Mouse (Mus musculus) lung, embryonic 15.5 days (tissue): ENCODE measurements around the gene Il15ra. TPM values are rescaled to one million over a fixed set of nuclear protein-coding genes. Genes with fewer than 3 reads are reported as not detected.

Experiments used
- ATAC-seq: fragments of 200-750 bp; cut with Nextera tagmentation; 2 replicates; pipeline ENCODE4 v1.8.0; 2017; ENCODE audit warnings: moderate number of reproducible peaks, borderline replicate concordance; ENCODE audit not compliant: low FRiP score, low TSS enrichment; ENCODE audit errors: extremely low read depth
- H3K27ac ChIP-seq: fragments of 300-500 bp; sonication (generic); 2 replicates; pipeline ENCODE4 v1.5.1; 2015; ENCODE audit warnings: moderate library complexity, mild to moderate bottlenecking, inconsistent platforms
- H3K27me3 ChIP-seq: fragments of 300-500 bp; sonication (generic); 2 replicates; pipeline ENCODE4 v1.6.1; 2015; ENCODE audit warnings: inconsistent platforms
- H3K36me3 ChIP-seq: fragments of 300-500 bp; sonication (generic); 2 replicates; pipeline ENCODE4 v1.6.1; 2015; ENCODE audit warnings: inconsistent platforms
- H3K4me1 ChIP-seq: fragments of 300-500 bp; sonication (generic); 2 replicates; pipeline ENCODE4 v1.6.1; 2015; ENCODE audit warnings: inconsistent platforms
- H3K4me2 ChIP-seq: fragments of 300-500 bp; sonication (generic); 2 replicates; pipeline ENCODE4 v1.6.1; 2015; ENCODE audit warnings: inconsistent platforms, mild to moderate bottlenecking, moderate library complexity
- H3K4me3 ChIP-seq: fragments of 300-500 bp; sonication (generic); 2 replicates; pipeline ENCODE4 v1.5.1; 2015; ENCODE audit warnings: mild to moderate bottlenecking, inconsistent platforms
- H3K9ac ChIP-seq: fragments of 300-500 bp; sonication (generic); 2 replicates; pipeline ENCODE4 v1.6.1; 2015; ENCODE audit warnings: inconsistent platforms
- H3K9me3 ChIP-seq: fragments of 300-500 bp; sonication (generic); 2 replicates; pipeline ENCODE4 v1.6.1; 2016; ENCODE audit warnings: inconsistent platforms
- WGBS: fragments of 180-500 bp; shearing (Covaris S2); methylation state at CpG from one replicate; pipeline ENCODE4 v1.1.7; 2015; 5-methylcytosine and 5-hydroxymethylcytosine counted together
- polyA plus RNA-seq: library from polyadenylated mRNA; unstranded; fragments of >200 nt; fragmentation: Nextera tagmentation; extraction: Ambion mirVana; gene quantifications from 2 replicates; pipeline ENCODE4 v1.2.1, GENCODE M21; 2015

Gene Il15ra
- polyA plus RNA-seq, 1 experiment from 2014 or later: 4.5 TPM

DNA sequence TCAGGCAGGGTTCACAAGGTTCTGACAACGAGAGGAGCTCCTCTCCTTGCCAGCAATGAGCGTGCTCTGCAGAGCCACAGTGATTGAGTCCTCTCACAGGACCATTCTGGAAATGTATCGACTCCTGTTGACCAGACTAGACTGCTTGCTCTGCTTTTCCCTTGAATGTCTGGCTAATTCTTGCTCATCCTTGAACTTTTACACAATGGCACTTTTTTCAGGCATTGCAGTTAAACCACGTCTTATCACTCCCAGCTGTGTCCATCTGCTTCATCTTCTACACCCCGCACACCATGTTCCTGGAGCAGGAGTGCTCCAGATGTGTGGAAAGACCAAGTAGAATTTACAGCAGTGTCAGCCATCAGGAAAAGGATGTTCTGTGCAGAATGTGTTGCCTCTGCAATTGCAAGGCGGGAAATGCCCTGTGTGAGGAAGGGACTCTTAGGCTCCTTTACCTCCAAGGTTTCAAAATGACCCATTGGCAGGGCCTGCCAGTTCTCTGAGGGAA is 7.4 kb downstream of the Il15ra start:
- no peaks in the 10 kb centered on the region for H3K4me1 ChIP-seq
- H3K27me3 ChIP-seq: no peaks in the 10 kb centered on the region
- no peak for ATAC-seq
- WGBS: 66% methylated on average over 6 of the region's 6 CpGs
- H3K4me2 ChIP-seq: no peak overlapping the region
- no peak overlapping the region for H3K27ac ChIP-seq
- H3K36me3 ChIP-seq: no peaks in the 10 kb centered on the region
- no peak overlapping the region for H3K9ac ChIP-seq
- H3K4me3 ChIP-seq: no peak overlapping the region
- H3K9me3 ChIP-seq: no peaks in the 10 kb centered on the region

DNA sequence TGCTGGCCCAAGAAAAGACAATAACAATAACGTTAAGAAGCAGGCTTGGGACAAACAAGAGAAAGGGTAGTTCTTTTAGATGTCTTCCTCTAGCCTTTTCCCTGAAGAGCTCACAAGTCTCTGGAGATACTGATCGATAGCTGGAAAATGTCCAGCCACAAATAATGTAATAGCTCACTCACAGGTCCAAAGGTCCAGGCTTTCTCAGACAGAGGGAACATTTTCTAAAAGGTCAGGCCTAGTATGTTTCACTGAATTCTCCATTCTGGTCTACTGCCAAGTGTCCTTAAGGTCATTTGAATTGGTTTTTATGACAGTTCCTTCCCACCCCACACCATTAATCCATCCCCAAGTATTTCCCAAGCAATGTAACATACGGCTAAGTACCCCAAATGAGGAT is 7.9 kb downstream of the Il15ra start:
- H3K4me1 ChIP-seq: no peaks in the 10 kb centered on the region
- H3K9ac ChIP-seq: no peak overlapping the region
- no peak overlapping the region for H3K27ac ChIP-seq
- H3K9me3 ChIP-seq: no peaks in the 10 kb centered on the region
- H3K4me2 ChIP-seq: no peak overlapping the region
- WGBS: 45% methylated on average over 3 of the region's 3 CpGs
- H3K36me3 ChIP-seq: no peaks in the 10 kb centered on the region
- H3K27me3 ChIP-seq: no peaks in the 10 kb centered on the region
- no peak overlapping the region for H3K4me3 ChIP-seq
- ATAC-seq: no peak

DNA sequence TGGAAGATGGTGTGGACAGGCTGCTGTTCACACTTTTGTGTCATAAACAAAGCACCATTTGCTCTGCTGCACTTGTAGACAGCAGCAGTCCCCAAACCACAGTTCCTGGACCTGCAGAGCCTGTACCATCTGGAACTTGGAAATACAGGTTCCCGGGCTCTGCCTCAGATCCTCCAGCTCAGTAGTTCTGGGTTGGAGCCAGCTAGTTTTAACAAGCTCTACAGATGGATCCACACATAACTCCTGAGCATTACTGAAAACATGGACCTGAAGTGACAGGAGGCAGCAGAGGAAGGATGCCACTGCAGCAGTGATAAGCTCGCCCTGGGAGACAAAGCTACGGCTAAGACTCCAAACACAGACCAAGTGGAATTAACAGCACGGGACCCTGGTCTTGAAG is 9.4 kb downstream of the Il15ra start:
- H3K27ac ChIP-seq: no peak overlapping the region
- H3K4me2 ChIP-seq: no peak overlapping the region
- no peaks in the 10 kb centered on the region for H3K27me3 ChIP-seq
- 72% methylated on average over 4 of the region's 4 CpGs for WGBS
- H3K4me3 ChIP-seq: no peak overlapping the region
- H3K36me3 ChIP-seq: no peaks in the 10 kb centered on the region
- no peak for ATAC-seq
- no peaks in the 10 kb centered on the region for H3K4me1 ChIP-seq
- no peaks in the 10 kb centered on the region for H3K9me3 ChIP-seq
- H3K9ac ChIP-seq: no peak overlapping the region

DNA sequence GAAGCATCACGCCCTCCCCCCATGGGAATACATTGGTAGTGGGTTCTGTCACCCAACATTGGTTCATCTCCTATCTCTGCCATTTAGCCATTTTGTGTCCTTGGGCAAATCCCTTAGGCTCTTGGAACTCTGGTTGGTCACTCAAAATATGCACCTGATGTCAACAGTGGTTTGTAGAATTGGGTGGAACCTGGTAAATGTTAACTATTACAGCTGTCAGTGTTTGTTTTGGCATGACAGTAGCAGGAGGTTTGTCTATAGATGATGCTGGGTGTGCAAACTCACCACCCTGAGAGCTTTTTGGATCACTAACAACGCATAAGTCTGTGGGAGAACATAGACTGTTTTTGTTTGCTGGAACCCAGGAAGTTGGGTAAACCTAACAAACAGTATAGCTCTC is 13.5 kb downstream of the Il15ra start:
- no peaks in the 10 kb centered on the region for H3K36me3 ChIP-seq
- WGBS: 71% methylated on average over 2 of the region's 2 CpGs
- no peaks in the 10 kb centered on the region for H3K9me3 ChIP-seq
- no peaks in the 10 kb centered on the region for H3K27me3 ChIP-seq
- no peak for ATAC-seq
- no peak overlapping the region for H3K4me3 ChIP-seq
- H3K27ac ChIP-seq: no peak overlapping the region
- no peak overlapping the region for H3K9ac ChIP-seq
- H3K4me2 ChIP-seq: no peak overlapping the region
- H3K4me1 ChIP-seq: no peaks in the 10 kb centered on the region

DNA sequence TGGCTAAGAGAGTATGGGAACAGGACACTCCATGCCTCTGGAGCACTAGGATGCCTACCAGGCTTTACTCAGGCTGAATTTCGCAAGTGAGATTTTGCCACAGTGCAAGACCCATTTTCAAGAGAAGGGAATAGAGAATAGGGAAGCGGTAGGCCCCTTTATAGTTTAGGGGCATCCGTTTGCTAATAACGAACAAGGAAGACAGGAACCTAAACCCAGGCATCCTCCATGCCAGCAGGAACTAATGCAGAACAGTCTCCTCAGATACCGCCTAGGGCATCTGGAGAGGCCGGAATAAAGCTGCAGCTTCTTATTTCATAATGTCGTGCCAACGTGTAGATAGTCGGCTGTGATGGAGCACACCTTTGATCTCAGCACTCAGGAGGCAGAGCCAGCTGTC is 17.5 kb downstream of the Il15ra start:
- no peaks in the 10 kb centered on the region for H3K4me1 ChIP-seq
- H3K4me3 ChIP-seq: no peak overlapping the region
- H3K9me3 ChIP-seq: no peaks in the 10 kb centered on the region

DNA sequence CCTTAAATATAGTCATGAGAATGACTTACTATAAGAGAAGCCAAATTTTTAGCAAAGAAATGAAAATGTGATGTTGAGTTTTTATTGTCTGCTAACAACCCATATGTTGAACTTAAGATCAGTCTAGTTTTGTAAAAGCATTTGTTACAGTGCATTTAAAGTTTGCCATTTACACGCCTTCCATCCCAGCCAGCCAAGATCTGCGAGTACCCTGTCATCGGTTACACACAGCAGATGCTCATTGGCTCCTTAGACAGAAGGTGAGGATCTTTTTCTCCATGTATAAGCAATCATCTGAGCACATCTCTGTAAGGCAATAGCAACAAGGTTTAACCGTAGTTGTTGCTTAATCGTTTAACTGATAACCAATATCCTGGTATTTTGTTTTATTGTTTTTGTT is 22.5 kb downstream of the Il15ra start:
- ATAC-seq: no peak
- H3K9me3 ChIP-seq: no peaks in the 10 kb centered on the region

More for the DNA sequence above, 17.5 kb downstream of the Il15ra start:
- Histone ChIP-seq H3K27ac (no peak overlapping the region), H3K36me3 (no peaks in the 10 kb centered on the region), H3K27me3 (no peaks in the 10 kb centered on the region), H3K4me2 (no peak overlapping the region), H3K9ac (no peak overlapping the region)
- WGBS: 76% methylated on average over 9 of the region's 9 CpGs
- ATAC-seq: no peak

DNA sequence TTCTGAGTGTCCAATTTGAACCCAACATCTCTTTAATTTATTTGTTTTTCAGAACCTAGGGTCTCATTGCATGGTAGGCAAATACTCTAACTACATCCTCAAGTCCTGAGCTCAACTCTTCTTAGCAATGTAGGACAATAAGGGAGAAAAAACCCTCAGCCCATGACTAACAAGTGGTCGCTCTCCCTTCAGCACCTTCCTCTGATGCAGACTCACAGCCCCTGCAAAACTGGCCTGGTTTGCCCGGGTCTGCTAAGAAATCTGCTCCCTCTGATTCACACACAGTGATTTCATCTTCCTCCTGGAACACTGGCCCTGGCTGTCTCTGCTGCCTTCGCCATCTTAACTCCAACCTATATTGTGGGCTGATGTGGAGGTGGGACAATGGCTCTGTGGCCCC is 24.0 kb downstream of the Il15ra start:
- no peak for ATAC-seq

More for the DNA sequence above, 22.5 kb downstream of the Il15ra start:
- H3K9ac ChIP-seq: no peak overlapping the region
- no peaks in the 10 kb centered on the region for H3K4me1 ChIP-seq
- no peaks in the 10 kb centered on the region for H3K36me3 ChIP-seq
- WGBS: 88% methylated on average over 5 of the region's 5 CpGs
- no peak overlapping the region for H3K4me3 ChIP-seq
- H3K27me3 ChIP-seq: no peaks in the 10 kb centered on the region
- no peak overlapping the region for H3K27ac ChIP-seq
- H3K4me2 ChIP-seq: no peak overlapping the region

DNA sequence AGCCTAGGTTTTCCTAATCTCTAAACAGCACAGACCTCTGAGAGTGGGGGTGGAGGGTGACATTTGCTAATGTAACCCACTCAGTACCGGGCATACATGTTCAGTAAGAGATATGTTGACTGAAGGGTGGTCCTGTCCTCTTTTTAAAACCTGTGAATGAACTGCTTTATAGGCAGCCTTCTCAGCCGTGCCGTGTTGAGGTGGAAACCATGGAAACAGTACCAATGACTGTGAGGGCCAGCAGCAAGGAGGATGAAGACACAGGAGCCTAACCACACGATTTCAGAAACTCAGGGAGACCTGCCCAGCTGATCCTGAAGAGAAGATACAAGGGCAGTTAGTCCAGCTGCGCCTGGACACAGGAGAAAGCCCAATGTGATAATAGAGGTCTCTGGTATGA is 27.9 kb downstream of the Il15ra start:
- H3K9me3 ChIP-seq: no peaks in the 10 kb centered on the region
- 65% methylated on average over 5 of the region's 5 CpGs for WGBS
- H3K4me1 ChIP-seq: no peaks in the 10 kb centered on the region
- H3K27me3 ChIP-seq: no peaks in the 10 kb centered on the region
- no peaks in the 10 kb centered on the region for H3K36me3 ChIP-seq
- H3K9ac ChIP-seq: no peak overlapping the region
- no peak for ATAC-seq
- no peak overlapping the region for H3K4me3 ChIP-seq
- H3K27ac ChIP-seq: no peak overlapping the region
- no peak overlapping the region for H3K4me2 ChIP-seq

More for the DNA sequence above, 24.0 kb downstream of the Il15ra start:
- no peak overlapping the region for H3K27ac ChIP-seq
- H3K4me1 ChIP-seq: no peaks in the 10 kb centered on the region
- H3K9me3 ChIP-seq: no peaks in the 10 kb centered on the region
- H3K4me3 ChIP-seq: no peak overlapping the region
- no peak overlapping the region for H3K4me2 ChIP-seq
- H3K27me3 ChIP-seq: no peaks in the 10 kb centered on the region
- WGBS: 39% methylated on average over 3 of the region's 3 CpGs
- no peaks in the 10 kb centered on the region for H3K36me3 ChIP-seq
- no peak overlapping the region for H3K9ac ChIP-seq

DNA sequence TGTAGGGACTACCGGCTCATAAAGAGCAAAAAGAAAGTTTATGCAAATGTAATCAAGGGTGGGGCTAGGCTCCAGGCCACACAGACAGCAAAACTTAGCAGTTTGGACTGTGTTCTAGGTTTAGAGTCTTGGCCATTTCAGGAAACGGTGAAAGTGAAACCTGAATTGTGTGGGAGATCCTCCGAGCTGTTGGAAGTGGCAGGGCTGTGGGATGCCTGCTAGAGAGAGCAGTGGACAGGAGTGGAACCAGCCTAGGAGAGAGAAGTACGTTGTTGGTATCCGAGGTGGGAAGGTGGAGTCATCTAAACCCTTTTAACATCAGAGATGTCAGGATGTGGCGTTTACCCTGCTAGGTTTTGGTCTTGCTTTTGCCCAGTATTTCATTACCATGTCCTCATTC is 30.8 kb downstream of the Il15ra start:
- 81% methylated on average over 6 of the region's 6 CpGs for WGBS
- Histone ChIP-seq H3K4me2 (no peak overlapping the region), H3K36me3 (peaks cover 11% of the 10 kb centered on the region)

DNA sequence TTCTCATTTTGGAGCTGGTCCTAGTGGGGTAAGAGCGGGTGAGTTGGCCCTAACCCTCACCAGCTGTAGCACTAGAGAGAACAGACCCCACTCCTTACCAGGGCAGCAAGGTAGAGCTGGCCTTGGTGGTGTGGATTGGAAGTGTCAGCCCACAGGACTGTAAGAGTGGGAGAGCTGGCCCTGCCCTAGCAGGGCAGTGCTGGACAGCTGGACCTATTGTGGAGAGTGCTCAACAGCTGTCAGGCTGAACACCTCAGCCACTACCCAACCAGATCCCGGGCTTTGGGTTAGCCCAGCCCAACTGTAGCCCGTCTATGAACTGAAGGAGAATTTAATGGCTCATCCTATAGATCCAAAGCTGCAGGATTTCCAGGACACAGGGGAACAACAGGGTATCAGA is 33.7 kb downstream of the Il15ra start:
- ATAC-seq: no peak
- H3K9ac ChIP-seq: no peak overlapping the region

More for the DNA sequence above, 30.8 kb downstream of the Il15ra start:
- Histone ChIP-seq H3K27ac (no peak overlapping the region), H3K4me3 (no peak overlapping the region), H3K9ac (no peak overlapping the region), H3K27me3 (no peaks in the 10 kb centered on the region), H3K9me3 (no peaks in the 10 kb centered on the region), H3K4me1 (no peaks in the 10 kb centered on the region)
- ATAC-seq: no peak

DNA sequence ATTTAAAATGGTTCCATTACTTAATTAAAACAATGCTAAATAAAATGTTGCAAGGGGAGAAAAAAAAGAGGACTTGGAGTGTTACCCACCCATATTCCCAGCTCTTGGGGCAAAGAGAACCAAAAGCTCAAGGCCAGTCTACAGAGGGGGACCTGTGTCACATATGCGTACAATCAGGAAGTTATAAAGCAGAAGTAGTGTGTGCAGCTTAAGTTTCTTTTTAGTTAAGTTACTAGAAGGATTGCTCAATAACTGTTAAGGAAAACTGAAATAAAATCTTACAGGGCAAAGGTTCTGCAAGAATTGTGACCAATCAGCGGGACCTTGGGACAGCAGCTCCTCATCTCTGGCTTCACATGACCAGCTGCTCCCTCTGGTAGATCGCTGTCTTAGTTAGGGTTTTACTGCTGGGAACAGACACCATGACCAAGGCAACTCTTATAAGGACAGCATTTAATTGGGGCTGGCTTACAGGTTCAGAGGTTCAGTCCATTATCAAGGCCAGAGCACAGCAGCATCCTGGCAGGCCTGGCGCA is 34.5 kb downstream of the Il15ra start:
- Histone ChIP-seq H3K4me3 (no peak overlapping the region), H3K4me2 (no peak overlapping the region), H3K27me3 (no peaks in the 10 kb centered on the region), H3K9ac (no peak overlapping the region), H3K4me1 (no peaks in the 10 kb centered on the region), H3K36me3 (peaks cover 44% of the 10 kb centered on the region), H3K9me3 (no peaks in the 10 kb centered on the region), H3K27ac (no peak overlapping the region)
- no peak for ATAC-seq
- 93% methylated on average over 4 of the region's 4 CpGs for WGBS

More for the DNA sequence above, 33.7 kb downstream of the Il15ra start:
- H3K4me1 ChIP-seq: no peaks in the 10 kb centered on the region
- no peaks in the 10 kb centered on the region for H3K9me3 ChIP-seq
- no peak overlapping the region for H3K4me3 ChIP-seq
- 92% methylated on average over 3 of the region's 3 CpGs for WGBS
- H3K27me3 ChIP-seq: no peaks in the 10 kb centered on the region
- H3K36me3 ChIP-seq: peaks cover 40% of the 10 kb centered on the region
- H3K27ac ChIP-seq: no peak overlapping the region
- no peak overlapping the region for H3K4me2 ChIP-seq

DNA sequence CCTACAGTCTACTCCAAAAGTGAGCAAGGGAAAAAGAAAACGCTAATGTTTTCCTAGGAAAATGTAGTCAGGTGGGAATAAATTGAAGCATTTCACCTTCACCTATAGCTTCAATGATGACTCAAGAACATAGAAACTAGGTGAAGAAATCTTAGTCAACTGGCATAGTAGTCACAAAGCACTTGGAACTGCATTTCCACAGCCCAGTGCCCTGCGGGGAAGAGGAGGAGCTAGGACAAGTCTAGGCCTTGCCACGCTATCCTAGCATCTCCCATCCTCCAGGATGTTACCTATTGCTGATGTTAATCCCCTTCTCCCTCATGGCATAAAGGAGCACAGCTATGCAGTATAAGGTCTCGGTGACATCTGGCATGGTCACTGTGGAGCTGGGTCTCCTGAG is 57.5 kb downstream of the Il15ra start:
- Histone ChIP-seq H3K4me3 (no peak overlapping the region), H3K27ac (no peak overlapping the region), H3K9me3 (no peaks in the 10 kb centered on the region), H3K4me2 (no peak overlapping the region), H3K36me3 (peaks cover 89% of the 10 kb centered on the region), H3K9ac (no peak overlapping the region), H3K27me3 (no peaks in the 10 kb centered on the region), H3K4me1 (no peaks in the 10 kb centered on the region)
- 90% methylated on average over 4 of the region's 4 CpGs for WGBS
- ATAC-seq: no peak

DNA sequence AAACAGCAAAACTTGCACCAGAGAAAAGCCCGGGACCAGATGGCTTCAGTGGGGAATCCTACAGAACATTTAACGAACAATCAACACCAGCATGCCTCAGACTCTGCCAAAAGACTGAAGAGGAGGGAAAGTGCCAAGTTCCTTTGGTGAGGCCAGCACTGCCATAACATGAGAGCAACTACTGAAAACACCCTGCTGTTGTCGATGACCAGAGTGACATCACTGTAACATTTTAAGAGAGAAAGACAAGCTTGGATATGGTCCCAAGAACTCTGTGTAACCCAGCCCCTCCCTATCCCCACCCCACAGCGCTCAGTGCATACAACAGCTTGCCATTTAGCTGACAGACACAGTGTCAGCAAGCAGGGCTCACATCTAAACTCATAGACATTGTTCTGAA is 60.6 kb downstream of the Il15ra start:
- Histone ChIP-seq H3K4me1 (no peaks in the 10 kb centered on the region), H3K36me3 (peaks cover 73% of the 10 kb centered on the region), H3K4me2 (no peak overlapping the region), H3K9ac (no peak overlapping the region), H3K4me3 (no peak overlapping the region), H3K27ac (no peak overlapping the region), H3K9me3 (no peaks in the 10 kb centered on the region), H3K27me3 (no peaks in the 10 kb centered on the region)
- ATAC-seq: peak; percentile 52; the same call in 1 of the 2 replicates
- 72% methylated on average over 4 of the region's 4 CpGs for WGBS
